Mouse (Mus musculus): ENCODE data around the gene Sytl3. TPM values are rescaled to one million over a fixed set of nuclear protein-coding genes. Genes with fewer than 3 reads are reported as not detected.
A peak's percentile ranks its signal among the peaks of the same experiment; 100 is the strongest.
"Not testable (repeated sequence)": the region's sequence is repeated elsewhere in the genome, so short reads cannot be mapped to it uniquely, and the experiment has no call there.

Sytl3 gene
- total and polyA plus RNA-seq, 3 experiments = 27.6 to 73.2 (median 59.3) TPM

DNA sequence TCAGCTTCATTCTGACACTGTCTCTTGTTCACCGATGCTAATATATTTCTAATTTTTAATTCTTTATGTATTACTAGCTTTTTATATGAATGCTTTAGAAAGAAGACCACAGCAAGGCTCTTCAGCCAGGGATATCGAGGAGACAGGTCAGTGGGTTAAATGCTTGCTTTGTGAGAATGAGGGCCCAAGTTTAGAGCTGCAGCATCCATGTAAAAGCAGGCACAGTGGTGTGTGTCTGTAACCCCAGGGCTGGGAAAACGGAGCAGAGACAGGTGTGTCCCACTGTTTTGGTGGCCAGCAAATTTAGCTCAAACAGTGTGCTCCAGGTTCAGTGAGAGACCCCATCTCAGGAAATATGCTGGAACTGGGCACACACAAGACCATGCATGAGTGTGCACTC lies 11.4 kb upstream of the Sytl3 start:
- H3K79me2 ChIP-seq (replicated peaks; ENCODE audit: control insufficient read depth, extremely low read depth, insufficient read depth, poor library complexity, severe bottlenecking); H3K27ac ChIP-seq (ENCODE audit: insufficient read depth, low read depth); H3K4me2 ChIP-seq (ENCODE audit: insufficient read depth, low read depth, poor library complexity, severe bottlenecking); H3K27me3 ChIP-seq (replicated peaks); H3K9ac ChIP-seq (ENCODE audit: insufficient read depth, low read depth); H3K4me3 ChIP-seq (replicated peaks in 1 of 3; ENCODE audit: low read depth in 2 of 3, low read length in 2 of 3, poor library complexity in 1 of 3); in situ Hi-C loops (cut with MboI; ENCODE audit: low pct_ligation_motif_present, low pct_unique_long_range_greater_than_20kb, low sequenced_read_pairs); DNase-seq (ENCODE audit: extremely low read depth); dilution Hi-C loops (cut with MboI; ENCODE audit: extremely low pct_ligation_motif_present, extremely low pct_unique_long_range_greater_than_20kb, low sequenced_read_pairs); H3K9me3 ChIP-seq (replicated peaks; ENCODE audit: low read length); H3K4me1 ChIP-seq (ENCODE audit: control insufficient read depth in 1 of 2, insufficient read depth in 2 of 2): not testable (repeated sequence)
- H3K36me3 ChIP-seq (replicated peaks in 1 of 2; ENCODE audit: control insufficient read depth in 1 of 2, insufficient read depth in 1 of 2, low read length in 1 of 2) = peaks cover 0 to 12% of the 10 kb centered on the region in 2 experiments

DNA sequence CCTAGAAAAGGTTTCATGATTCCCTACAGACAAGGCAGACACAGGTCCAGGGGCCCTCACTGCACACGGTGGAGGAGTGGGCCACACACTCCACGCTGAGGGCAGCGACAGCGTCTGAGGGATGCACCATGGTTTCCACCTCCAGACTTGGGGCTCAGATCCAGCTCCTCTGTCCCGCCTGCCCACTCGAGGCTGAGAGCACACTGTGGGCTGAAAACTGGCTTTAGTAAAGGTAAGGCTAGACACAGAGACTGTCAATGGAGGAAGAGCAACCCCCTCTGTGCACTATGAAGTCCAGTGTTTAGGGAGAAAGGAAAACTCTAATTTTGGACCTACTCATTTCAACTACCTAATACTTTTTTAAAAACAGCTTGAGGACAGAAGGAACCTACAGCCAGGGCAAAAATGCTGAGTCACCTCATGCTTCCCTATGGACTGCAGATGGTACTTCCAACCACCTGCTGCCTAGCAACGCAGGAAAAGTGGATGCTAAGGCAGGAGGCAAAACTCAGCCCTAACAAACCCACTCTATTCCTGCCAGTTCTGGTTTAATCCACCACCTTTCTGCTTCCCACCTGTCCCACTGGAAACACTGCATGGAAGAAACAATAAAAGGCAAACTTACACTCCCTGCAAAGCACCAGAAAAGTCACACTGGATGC lies 7.9 kb upstream of the Sytl3 start:
- dilution Hi-C loops (cut with MboI; ENCODE audit: extremely low pct_ligation_motif_present, extremely low pct_unique_long_range_greater_than_20kb, low sequenced_read_pairs); H3K4me1 ChIP-seq (ENCODE audit: control insufficient read depth in 1 of 2, insufficient read depth in 2 of 2); H3K79me2 ChIP-seq (replicated peaks; ENCODE audit: control insufficient read depth, extremely low read depth, insufficient read depth, poor library complexity, severe bottlenecking); H3K27me3 ChIP-seq (replicated peaks); H3K9me3 ChIP-seq (replicated peaks; ENCODE audit: low read length); in situ Hi-C loops (cut with MboI; ENCODE audit: low pct_ligation_motif_present, low pct_unique_long_range_greater_than_20kb, low sequenced_read_pairs); H3K9ac ChIP-seq (ENCODE audit: insufficient read depth, low read depth); DNase-seq (ENCODE audit: extremely low read depth); H3K4me2 ChIP-seq (ENCODE audit: insufficient read depth, low read depth, poor library complexity, severe bottlenecking); H3K4me3 ChIP-seq (replicated peaks in 1 of 3; ENCODE audit: low read depth in 2 of 3, low read length in 2 of 3, poor library complexity in 1 of 3); H3K27ac ChIP-seq (ENCODE audit: insufficient read depth, low read depth): not testable (repeated sequence)
- peaks cover 0 to 12% of the 10 kb centered on the region in 2 experiments for H3K36me3 ChIP-seq (replicated peaks in 1 of 2; ENCODE audit: control insufficient read depth in 1 of 2, insufficient read depth in 1 of 2, low read length in 1 of 2)
- 0 out of 2 replicates have a peak, but pooled peaks have one; percentile 9 for TF ChIP-seq MAFK (IDR thresholded peaks at IDR 0.05; ENCODE audit: insufficient replicate concordance, low read length)

DNA sequence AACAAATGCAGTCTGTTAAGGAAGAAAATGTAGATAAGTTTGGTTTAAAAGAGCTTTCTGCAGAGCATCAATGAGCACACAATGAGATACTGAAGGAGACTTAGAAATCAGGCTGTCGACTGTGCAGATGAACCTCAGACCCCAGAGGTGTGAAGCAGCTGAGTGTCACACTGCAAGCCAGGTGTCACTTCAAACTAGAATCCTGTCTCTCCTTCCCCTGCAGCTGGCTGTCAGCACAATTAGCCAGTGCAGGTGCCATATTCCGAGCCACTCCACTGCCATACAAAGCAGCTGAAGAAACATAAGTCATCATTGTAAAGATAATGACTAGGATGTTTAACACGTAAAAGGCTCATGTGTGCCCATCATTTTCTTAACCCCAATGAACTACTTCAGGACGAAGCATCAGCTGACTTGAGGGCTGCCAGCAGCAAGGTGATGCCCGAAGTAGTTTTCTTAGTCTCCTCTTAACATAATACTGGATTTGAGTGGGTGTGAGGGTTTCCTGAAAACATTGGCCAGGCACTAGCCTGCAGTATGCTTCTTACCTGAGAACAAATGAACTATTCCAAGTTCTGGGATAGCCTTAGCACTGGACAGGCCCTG lies 5.4 kb upstream of the Sytl3 start:
- H3K36me3 ChIP-seq (replicated peaks in 1 of 2; ENCODE audit: control insufficient read depth in 1 of 2, insufficient read depth in 1 of 2, low read length in 1 of 2); DNase-seq (ENCODE audit: extremely low read depth); H3K79me2 ChIP-seq (replicated peaks; ENCODE audit: control insufficient read depth, extremely low read depth, insufficient read depth, poor library complexity, severe bottlenecking); dilution Hi-C loops (cut with MboI; ENCODE audit: extremely low pct_ligation_motif_present, extremely low pct_unique_long_range_greater_than_20kb, low sequenced_read_pairs); H3K27me3 ChIP-seq (replicated peaks); H3K4me1 ChIP-seq (ENCODE audit: control insufficient read depth in 1 of 2, insufficient read depth in 2 of 2); H3K27ac ChIP-seq (ENCODE audit: insufficient read depth, low read depth); H3K9ac ChIP-seq (ENCODE audit: insufficient read depth, low read depth); H3K4me3 ChIP-seq (replicated peaks in 1 of 3; ENCODE audit: low read depth in 2 of 3, low read length in 2 of 3, poor library complexity in 1 of 3); H3K9me3 ChIP-seq (replicated peaks; ENCODE audit: low read length); H3K4me2 ChIP-seq (ENCODE audit: insufficient read depth, low read depth, poor library complexity, severe bottlenecking); in situ Hi-C loops (cut with MboI; ENCODE audit: low pct_ligation_motif_present, low pct_unique_long_range_greater_than_20kb, low sequenced_read_pairs): not testable (repeated sequence)

DNA sequence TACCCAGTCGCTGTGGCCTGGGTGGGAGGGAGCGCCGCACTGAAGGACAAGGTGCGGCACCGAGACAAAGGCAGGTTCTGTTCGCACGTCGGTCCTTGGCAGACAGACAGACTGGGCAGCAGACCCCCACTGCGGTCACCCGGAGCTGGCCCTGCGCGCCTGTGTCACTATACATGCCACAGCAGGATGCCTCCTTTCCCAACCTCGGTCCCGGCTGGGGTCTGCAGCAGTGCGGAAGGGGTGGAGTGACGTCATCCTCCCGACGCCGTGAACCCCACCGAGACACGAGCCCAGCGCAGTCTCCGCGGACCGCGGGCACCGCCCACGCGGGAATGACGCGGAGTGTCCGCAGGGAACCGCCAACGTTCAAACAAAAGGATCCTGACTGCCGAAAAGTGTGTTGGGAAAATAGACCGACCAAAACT lies 3.8 kb upstream of the Sytl3 start:
- peak; percentile 56 for DNase-seq (ENCODE audit: extremely low read depth)
- Histone ChIP-seq H3K27ac (ENCODE audit: insufficient read depth, low read depth) (peak overlapping the region; percentile 70), H3K4me2 (ENCODE audit: insufficient read depth, low read depth, poor library complexity, severe bottlenecking) (peak overlapping the region; percentile 4; the same call in 1 of the 2 replicates), H3K4me3 (replicated peaks in 1 of 3; ENCODE audit: low read depth in 2 of 3, low read length in 2 of 3, poor library complexity in 1 of 3) (peak overlapping the region; percentile 56 to 86 (median 72)), H3K9ac (ENCODE audit: insufficient read depth, low read depth) (peak overlapping the region; percentile 82)
- dilution Hi-C loops (cut with MboI; ENCODE audit: extremely low pct_ligation_motif_present, extremely low pct_unique_long_range_greater_than_20kb, low sequenced_read_pairs); H3K36me3 ChIP-seq (replicated peaks in 1 of 2; ENCODE audit: control insufficient read depth in 1 of 2, insufficient read depth in 1 of 2, low read length in 1 of 2); in situ Hi-C loops (cut with MboI; ENCODE audit: low pct_ligation_motif_present, low pct_unique_long_range_greater_than_20kb, low sequenced_read_pairs); H3K9me3 ChIP-seq (replicated peaks; ENCODE audit: low read length); H3K79me2 ChIP-seq (replicated peaks; ENCODE audit: control insufficient read depth, extremely low read depth, insufficient read depth, poor library complexity, severe bottlenecking); H3K27me3 ChIP-seq (replicated peaks); H3K4me1 ChIP-seq (ENCODE audit: control insufficient read depth in 1 of 2, insufficient read depth in 2 of 2): not testable (repeated sequence)
- peak; percentile 37; the same call in 1 of the 2 replicates for TF ChIP-seq NRF1 (IDR thresholded peaks at IDR 0.05; ENCODE audit: low read depth, low read length)
- TF ChIP-seq TCF12 (IDR thresholded peaks at IDR 0.05; ENCODE audit: low read depth, low read length) = 0 out of 2 replicates have a peak, but pooled peaks have one; percentile 5
- 0 out of 2 replicates have a peak, but pooled peaks have one; percentile 55 for TF ChIP-seq SIN3A (IDR thresholded peaks at IDR 0.05; ENCODE audit: low read length)
- TF ChIP-seq BHLHE40 (IDR thresholded peaks at IDR 0.05; ENCODE audit: low read depth, low read length) = 0 out of 2 replicates have a peak, but pooled peaks have one; percentile 7
- peak; percentile 51; the same call in 1 of the 2 replicates for TF ChIP-seq MXI1 (IDR thresholded peaks at IDR 0.05; ENCODE audit: low read depth, low read length)

All from CH12.LX (cell line).